Mouse (Mus musculus) intestine, embryonic 15.5 days (tissue): ENCODE results near the gene Gal3st2. TPM values are rescaled to one million over a fixed set of nuclear protein-coding genes. Genes with fewer than 3 reads are reported as not detected.
"Not testable (repeated sequence)": the region's sequence is repeated elsewhere in the genome, so short reads cannot be mapped to it uniquely, and the experiment has no call there.

ENCODE experiments used
- ATAC-seq: fragments of 200-750 bp; cut with Nextera tagmentation; 2 replicates; pipeline ENCODE4 v1.8.0; 2017; ENCODE audit warnings: moderate TSS enrichment, moderate library complexity
- H3K27ac ChIP-seq: fragments of 300-500 bp; sonication (generic); 2 replicates; pipeline ENCODE4 v1.5.1; 2015; ENCODE audit warnings: mild to moderate bottlenecking, inconsistent platforms
- H3K27me3 ChIP-seq: fragments of 300-500 bp; sonication (generic); replicated peaks from 2 replicates; pipeline ENCODE4 v1.6.1; 2015; ENCODE audit warnings: inconsistent platforms
- H3K36me3 ChIP-seq: fragments of 300-500 bp; sonication (generic); 2 replicates; pipeline ENCODE4 v1.6.1; 2015; ENCODE audit warnings: inconsistent platforms
- H3K4me1 ChIP-seq: fragments of 300-500 bp; sonication (generic); replicated peaks from 2 replicates; pipeline ENCODE4 v1.6.1; 2015; ENCODE audit warnings: inconsistent platforms
- H3K4me2 ChIP-seq: fragments of 300-500 bp; sonication (generic); replicated peaks from 2 replicates; pipeline ENCODE4 v1.6.1; 2015; ENCODE audit warnings: mild to moderate bottlenecking, inconsistent platforms
- H3K4me3 ChIP-seq: fragments of 300-500 bp; sonication (generic); replicated peaks from 2 replicates; pipeline ENCODE4 v1.5.1; 2015; ENCODE audit warnings: inconsistent platforms
- H3K9ac ChIP-seq: fragments of 300-500 bp; sonication (generic); 2 replicates; pipeline ENCODE4 v1.6.1; 2015; ENCODE audit warnings: inconsistent platforms
- H3K9me3 ChIP-seq: fragments of 300-500 bp; sonication (generic); 2 replicates; pipeline ENCODE4 v1.6.1; 2016; ENCODE audit warnings: inconsistent platforms
- WGBS: fragments of 180-500 bp; shearing (Covaris S2); methylation state at CpG from one replicate; pipeline ENCODE4 v1.1.7; 2015; 5-methylcytosine and 5-hydroxymethylcytosine counted together
- polyA plus RNA-seq: library from polyadenylated mRNA; unstranded; fragments of >200 nt; fragmentation: Nextera tagmentation; extraction: Ambion mirVana; gene quantifications from 2 replicates; pipeline ENCODE4 v1.2.1, GENCODE M21; 2015

Gal3st2 gene
- polyA plus RNA-seq, 1 experiment from 2014 or later: 0.05 TPM

- Histone ChIP-seq H3K4me3 (no peak overlapping the region), H3K4me1 (no peaks in the 10 kb centered on the region), H3K36me3 (no peaks in the 10 kb centered on the region), H3K27me3 (no peaks in the 10 kb centered on the region), H3K9ac (no peak overlapping the region), H3K9me3 (no peaks in the 10 kb centered on the region), H3K27ac (no peak overlapping the region), H3K4me2 (no peak overlapping the region)
- 91% methylated on average over 4 of the region's 4 CpGs for WGBS
- no peak for ATAC-seq
Measured at GRCm38 (mm10) chr1:93835211-93835610, 25.9 kb upstream of the Gal3st2 start.

GRCm38 (mm10) chr1:93835876-93836531, 25.1 kb upstream of the Gal3st2 start:
- no peak overlapping the region for H3K4me3 ChIP-seq
- ATAC-seq: no peak
- no peaks in the 10 kb centered on the region for H3K4me1 ChIP-seq
- 90% methylated on average over 6 of the region's 6 CpGs for WGBS
- H3K36me3 ChIP-seq: no peaks in the 10 kb centered on the region
- H3K27me3 ChIP-seq: no peaks in the 10 kb centered on the region
- no peak overlapping the region for H3K4me2 ChIP-seq
- no peak overlapping the region for H3K9ac ChIP-seq
- H3K9me3 ChIP-seq: no peaks in the 10 kb centered on the region
- H3K27ac ChIP-seq: no peak overlapping the region

- Histone ChIP-seq H3K4me1 (no peaks in the 10 kb centered on the region), H3K9ac (no peak overlapping the region), H3K36me3 (no peaks in the 10 kb centered on the region), H3K4me3 (no peak overlapping the region), H3K27me3 (no peaks in the 10 kb centered on the region), H3K27ac (no peak overlapping the region), H3K9me3 (no peaks in the 10 kb centered on the region), H3K4me2 (no peak overlapping the region)
- 82% methylated on average over 2 of the region's 2 CpGs for WGBS
- ATAC-seq: no peak
Measured at GRCm38 (mm10) chr1:93836532-93836913, 24.6 kb upstream of the Gal3st2 start.

DNA sequence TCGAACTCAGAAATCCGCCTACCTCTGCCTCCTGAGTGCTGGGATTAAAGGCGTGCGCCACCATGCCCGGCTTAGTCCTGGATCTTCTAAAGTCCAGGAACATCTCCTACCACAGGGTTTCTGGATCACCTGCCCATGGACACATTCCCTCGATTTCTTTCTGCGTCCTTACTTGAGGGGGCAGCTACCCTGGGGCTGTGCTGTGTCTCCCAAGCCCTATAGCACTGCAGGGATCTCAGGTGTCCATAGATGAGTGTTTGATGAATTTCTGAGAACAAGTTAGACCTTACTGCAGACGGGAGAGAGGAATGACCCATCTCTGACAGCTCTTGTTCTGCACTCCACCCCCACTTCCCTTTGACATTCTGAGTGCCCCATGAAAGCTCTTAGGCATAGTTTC, 23.8 kb upstream of the Gal3st2 start:
- no peaks in the 10 kb centered on the region for H3K9me3 ChIP-seq
- ATAC-seq: no peak
- H3K36me3 ChIP-seq: no peaks in the 10 kb centered on the region
- no peak overlapping the region for H3K4me3 ChIP-seq
- H3K27me3 ChIP-seq: no peaks in the 10 kb centered on the region
- H3K4me1 ChIP-seq: no peaks in the 10 kb centered on the region
- no peak overlapping the region for H3K27ac ChIP-seq
- no peak overlapping the region for H3K4me2 ChIP-seq
- no peak overlapping the region for H3K9ac ChIP-seq
- WGBS: 94% methylated on average over 8 of the region's 8 CpGs

GRCm38 (mm10) chr1:93838569-93838968, 22.5 kb upstream of the Gal3st2 start:
- H3K9ac ChIP-seq, H3K27me3 ChIP-seq, H3K36me3 ChIP-seq, H3K4me1 ChIP-seq, H3K9me3 ChIP-seq, H3K27ac ChIP-seq, H3K4me2 ChIP-seq, ATAC-seq, H3K4me3 ChIP-seq: not testable (repeated sequence)
- 88% methylated on average over 8 of the region's 8 CpGs for WGBS

DNA sequence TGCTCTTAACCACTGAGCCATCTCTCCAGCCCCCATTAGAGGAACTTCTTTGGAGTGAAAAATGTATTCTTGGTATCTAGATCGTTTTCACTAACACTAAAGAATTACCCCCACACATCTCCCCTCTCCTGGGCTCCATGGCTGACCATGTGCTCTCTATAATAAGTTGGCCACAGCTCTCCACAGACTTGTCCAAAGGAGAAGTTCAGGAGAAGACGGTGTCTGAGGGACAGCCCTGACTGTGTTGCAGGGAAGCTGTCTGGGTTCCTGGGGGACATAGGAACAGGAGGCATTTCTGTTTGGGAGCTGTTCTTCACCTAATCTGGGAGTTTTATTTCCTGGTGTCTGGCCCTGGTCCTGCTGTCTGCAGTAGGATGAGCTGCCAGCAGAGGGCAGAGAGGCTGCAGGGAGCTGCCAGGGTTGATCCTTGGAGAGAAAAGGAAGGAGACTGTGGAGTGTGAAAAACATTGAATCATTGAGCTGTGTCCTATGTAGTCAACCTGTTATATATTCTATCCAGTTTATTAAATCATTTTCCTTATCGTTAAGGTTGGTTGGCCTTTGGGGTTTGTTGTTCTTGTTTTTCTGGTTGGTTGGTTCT, 15.2 kb upstream of the Gal3st2 start:
- H3K4me2 ChIP-seq, H3K4me3 ChIP-seq, H3K27me3 ChIP-seq, H3K9me3 ChIP-seq, H3K27ac ChIP-seq, H3K4me1 ChIP-seq, H3K36me3 ChIP-seq, H3K9ac ChIP-seq: not testable (repeated sequence)
- 75% methylated on average over 1 of the region's 3 CpGs for WGBS
- peak; percentile 75 for ATAC-seq

DNA sequence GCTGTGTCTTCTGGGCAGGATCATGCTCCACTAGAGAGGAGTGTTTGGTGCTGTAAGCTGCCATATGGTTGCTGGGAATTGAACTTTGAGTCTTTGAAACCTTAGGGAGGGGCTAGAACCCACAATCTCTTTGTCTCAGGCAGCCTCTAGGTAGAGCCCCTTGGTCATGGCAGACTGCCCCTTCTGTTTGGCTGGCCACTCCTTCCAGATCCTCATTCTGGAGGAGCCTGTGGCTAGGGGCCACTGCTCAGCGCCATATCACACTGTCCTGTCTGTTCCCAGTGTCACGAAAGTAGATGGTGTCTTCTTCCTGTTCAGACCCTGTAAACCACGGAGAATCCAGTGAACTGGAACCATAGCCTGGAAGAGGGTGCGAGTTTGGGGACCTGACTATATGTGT, 5.3 kb upstream of the Gal3st2 start:
- not testable (repeated sequence) for H3K27me3 ChIP-seq, H3K9me3 ChIP-seq, H3K27ac ChIP-seq, ATAC-seq, H3K4me3 ChIP-seq, H3K9ac ChIP-seq, H3K36me3 ChIP-seq, H3K4me2 ChIP-seq, H3K4me1 ChIP-seq
- 91% methylated on average over 4 of the region's 4 CpGs for WGBS

GRCm38 (mm10) chr1:93857370-93857769, 3.7 kb upstream of the Gal3st2 start:
- ATAC-seq: no peak

DNA sequence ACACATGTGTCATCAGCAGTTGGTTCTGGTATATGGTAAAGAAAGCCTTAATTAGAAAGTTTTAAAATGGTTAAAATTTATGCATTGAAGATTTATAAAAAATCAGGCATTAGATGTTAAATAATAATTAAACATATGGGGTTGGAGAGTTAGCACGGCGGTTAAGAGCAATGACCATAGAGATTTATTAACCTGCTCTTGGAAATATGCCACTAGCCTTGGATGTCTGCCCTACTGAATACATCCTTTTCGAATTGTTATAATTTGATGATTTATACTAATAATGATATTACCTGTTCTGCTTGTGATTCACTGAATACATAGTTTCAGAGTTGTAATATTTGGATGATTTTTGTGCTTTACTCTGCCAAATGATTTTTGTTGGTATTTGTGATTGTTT, 3.1 kb upstream of the Gal3st2 start:
- H3K27ac ChIP-seq: no peak overlapping the region
- 63% methylated on average over 3 of the region's 3 CpGs for WGBS

More at GRCm38 (mm10) chr1:93857370-93857769, 3.7 kb upstream of the Gal3st2 start:
- Histone ChIP-seq H3K27me3 (no peaks in the 10 kb centered on the region), H3K9ac (no peak overlapping the region), H3K4me1 (no peaks in the 10 kb centered on the region), H3K36me3 (no peaks in the 10 kb centered on the region), H3K9me3 (no peaks in the 10 kb centered on the region), H3K4me3 (no peak overlapping the region), H3K27ac (no peak overlapping the region), H3K4me2 (no peak overlapping the region)
- WGBS: 49% methylated on average over 6 of the region's 6 CpGs

GRCm38 (mm10) chr1:93859619-93860018, 1.5 kb upstream of the Gal3st2 start:
- H3K4me3 ChIP-seq: no peak overlapping the region
- ATAC-seq: peak; percentile 70
- no peak overlapping the region for H3K27ac ChIP-seq
- no peaks in the 10 kb centered on the region for H3K27me3 ChIP-seq
- H3K36me3 ChIP-seq: no peaks in the 10 kb centered on the region
- H3K9me3 ChIP-seq: no peaks in the 10 kb centered on the region
- H3K4me2 ChIP-seq: no peak overlapping the region
- no peak overlapping the region for H3K9ac ChIP-seq
- H3K4me1 ChIP-seq: no peaks in the 10 kb centered on the region

More for the DNA sequence above, 3.1 kb upstream of the Gal3st2 start:
- H3K4me3 ChIP-seq: no peak overlapping the region
- H3K4me1 ChIP-seq: no peaks in the 10 kb centered on the region
- no peaks in the 10 kb centered on the region for H3K36me3 ChIP-seq
- H3K4me2 ChIP-seq: no peak overlapping the region
- H3K9me3 ChIP-seq: no peaks in the 10 kb centered on the region
- no peak for ATAC-seq
- H3K9ac ChIP-seq: no peak overlapping the region
- H3K27me3 ChIP-seq: no peaks in the 10 kb centered on the region

DNA sequence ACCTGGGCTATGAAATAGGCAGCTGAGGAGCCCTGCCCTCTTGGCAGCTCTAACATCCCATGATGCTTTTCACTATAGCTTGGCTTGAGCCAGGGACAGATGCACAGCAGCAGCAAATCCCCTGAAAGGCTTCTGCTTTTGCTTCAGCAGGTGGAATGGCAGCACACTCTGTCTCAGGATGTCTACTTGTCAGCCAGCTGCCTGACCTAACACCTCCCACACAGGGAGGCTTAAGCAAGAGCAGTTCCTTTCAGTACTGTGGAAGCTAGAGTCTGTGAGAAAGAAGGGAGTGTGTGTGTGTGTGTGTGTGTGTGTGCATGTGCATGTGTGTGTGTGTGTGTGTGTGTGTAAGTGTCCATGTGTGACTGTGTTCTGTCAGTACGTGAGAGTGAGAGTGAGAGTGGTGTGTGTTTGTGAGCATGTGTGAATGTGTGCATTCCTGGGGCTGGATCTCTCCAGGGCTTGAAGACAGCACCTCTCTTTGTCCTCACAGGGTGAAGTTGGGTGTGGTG, 10.5 kb downstream of the Gal3st2 start:
- H3K27me3 ChIP-seq, H3K9me3 ChIP-seq, H3K4me3 ChIP-seq, H3K27ac ChIP-seq, H3K9ac ChIP-seq, H3K4me2 ChIP-seq, H3K4me1 ChIP-seq, H3K36me3 ChIP-seq, ATAC-seq: not testable (repeated sequence)
- WGBS: no CpG with 5 or more reads among the region's 1 CpGs

- H3K27me3 ChIP-seq, H3K4me3 ChIP-seq, H3K36me3 ChIP-seq, ATAC-seq, H3K9ac ChIP-seq, H3K9me3 ChIP-seq, H3K4me1 ChIP-seq, H3K4me2 ChIP-seq, H3K27ac ChIP-seq: not testable (repeated sequence)
- WGBS: 93% methylated on average over 17 of the region's 22 CpGs
Measured at GRCm38 (mm10) chr1:93874405-93874804, 13.3 kb downstream of the Gal3st2 start.

DNA sequence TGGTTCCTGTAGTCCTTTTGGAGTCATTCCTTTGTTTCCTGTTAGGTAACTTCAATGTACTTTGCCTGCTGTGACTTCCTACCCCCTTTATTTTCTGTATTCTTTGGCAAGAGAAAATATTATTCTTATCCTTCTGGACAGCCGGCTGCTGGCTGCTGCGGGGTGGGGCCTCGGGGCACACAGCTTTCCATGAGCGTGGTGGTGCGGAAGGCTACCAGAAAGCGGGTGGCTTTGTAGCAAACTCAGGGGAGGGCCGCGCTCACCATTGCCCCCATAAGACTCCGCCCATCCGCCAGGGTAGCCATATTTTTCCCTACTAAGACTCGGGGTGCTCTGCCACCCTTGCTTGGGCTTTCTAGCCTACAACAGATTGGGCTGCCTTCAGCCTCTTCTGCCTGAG, 20.7 kb downstream of the Gal3st2 start:
- H3K27me3 ChIP-seq, H3K27ac ChIP-seq, H3K4me1 ChIP-seq, H3K9ac ChIP-seq, H3K4me3 ChIP-seq, H3K36me3 ChIP-seq, H3K4me2 ChIP-seq, H3K9me3 ChIP-seq: not testable (repeated sequence)
- no CpG with 5 or more reads among the region's 11 CpGs for WGBS
- peak; percentile 79 for ATAC-seq
